Mouse (Mus musculus) liver, postnatal 0 days (tissue): ENCODE data around the gene Mblac1.

ENCODE experiments used
- CTCF ChIP-seq: sonication (generic); IDR thresholded peaks from 2 replicates; pipeline ENCODE4 v1.5.1; 2016; ENCODE audit warnings: antibody characterized with exemption, low read depth
- EP300 ChIP-seq: IDR thresholded peaks from 2 replicates; pipeline ENCODE4 v1.6.1; 2016; ENCODE audit warnings: antibody characterized with exemption, low read depth, mild to moderate bottlenecking

DNA sequence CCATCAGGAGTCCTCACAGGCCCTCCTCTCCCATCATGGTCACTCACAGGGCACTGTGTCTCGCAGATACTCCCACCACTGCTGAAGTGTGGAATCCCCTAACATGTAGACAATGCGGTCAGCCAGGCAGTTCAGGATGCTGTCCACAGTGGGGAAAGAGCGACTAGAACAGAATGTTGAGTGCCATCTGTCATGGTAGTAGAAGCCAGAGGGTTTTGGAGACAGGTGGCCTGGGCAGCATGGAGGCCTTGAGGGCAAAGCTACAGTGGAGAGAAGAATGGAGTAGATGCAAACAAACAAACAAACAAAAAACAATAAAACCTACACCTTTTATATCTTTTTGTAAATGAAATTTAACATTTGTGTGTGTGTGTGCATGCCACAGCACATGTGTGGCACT, 8.0 kb downstream of the Mblac1 start:
- TF ChIP-seq CTCF, result no peak
- TF ChIP-seq EP300, result no peak
